Mouse (Mus musculus) macrophage (primary cell): ENCODE data around the gene Bmp2k. TPM values are rescaled to one million over a fixed set of nuclear protein-coding genes. Genes with fewer than 3 reads are reported as not detected.

Experiments
- H3K27ac ChIP-seq: fragments of 350-480 bp; formaldehyde crosslinking; 2 replicates; pipeline ENCODE4 v1.9.0; 2021
- H3K36me3 ChIP-seq: fragments of 350-480 bp; formaldehyde crosslinking; 2 replicates; pipeline ENCODE4 v1.9.0; 2021; ENCODE audit errors: inconsistent target
- H3K4me3 ChIP-seq: fragments of 350-480 bp; formaldehyde crosslinking; 2 replicates; pipeline ENCODE4 v1.9.0; 2021; ENCODE audit errors: inconsistent target
- H3K79me2 ChIP-seq: fragments of 350-480 bp; formaldehyde crosslinking; 2 replicates; pipeline ENCODE4 v1.9.0; 2021; ENCODE audit errors: inconsistent target
- WGBS: methylation state at CpG from one replicate; pipeline ENCODE4 v1.1.7; 2026; ENCODE audit warnings: inconsistent platforms; ENCODE audit not compliant: missing documents; 5-methylcytosine and 5-hydroxymethylcytosine counted together
- polyA plus RNA-seq: library from polyadenylated mRNA; stranded (reverse); fragments of 250-400 nt; gene quantifications from 3 replicates; pipeline ENCODE4 v1.2.4, GENCODE M21; 2018; ENCODE audit warnings: inconsistent platforms

The Bmp2k gene
- polyA plus RNA-seq, 1 experiment from 2014 or later, result 22.1 TPM

DNA sequence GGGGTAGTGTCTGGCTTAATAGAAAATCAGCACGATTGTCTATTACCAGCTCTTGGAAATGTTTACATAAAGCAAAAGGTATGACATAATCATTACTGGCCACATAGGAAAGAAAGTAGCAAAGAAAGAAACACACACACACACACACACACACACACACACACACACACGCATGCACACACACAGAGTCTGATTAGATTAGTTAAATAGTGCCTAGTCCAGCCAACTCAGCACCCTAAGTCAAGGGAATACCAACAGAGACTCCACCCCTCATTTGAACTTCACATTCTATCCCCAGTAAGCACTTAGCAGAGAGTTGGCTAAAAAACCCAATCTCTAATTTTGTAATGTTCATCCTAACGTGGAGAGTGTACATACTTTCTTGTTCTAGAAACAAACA is 15.5 kb upstream of the Bmp2k start:
- Histone ChIP-seq H3K79me2 (no peaks in the 10 kb centered on the region), H3K36me3 (no peaks in the 10 kb centered on the region), H3K27ac (no peak overlapping the region), H3K4me3 (no peak overlapping the region)
- WGBS, result 92% methylated on average over 2 of the region's 3 CpGs

GRCm38 (mm10) chr5:96983142-96983541 is 14.3 kb upstream of the Bmp2k start:
- no peak overlapping the region for H3K27ac ChIP-seq
- 69% methylated on average over 7 of the region's 7 CpGs for WGBS
- H3K79me2 ChIP-seq, result no peaks in the 10 kb centered on the region
- no peaks in the 10 kb centered on the region for H3K36me3 ChIP-seq
- no peak overlapping the region for H3K4me3 ChIP-seq

GRCm38 (mm10) chr5:96986850-96987249 is 10.6 kb upstream of the Bmp2k start:
- WGBS, result 91% methylated on average over 3 of the region's 3 CpGs
- H3K36me3 ChIP-seq, result no peaks in the 10 kb centered on the region
- H3K4me3 ChIP-seq, result no peak overlapping the region
- no peak overlapping the region for H3K27ac ChIP-seq
- no peaks in the 10 kb centered on the region for H3K79me2 ChIP-seq

DNA sequence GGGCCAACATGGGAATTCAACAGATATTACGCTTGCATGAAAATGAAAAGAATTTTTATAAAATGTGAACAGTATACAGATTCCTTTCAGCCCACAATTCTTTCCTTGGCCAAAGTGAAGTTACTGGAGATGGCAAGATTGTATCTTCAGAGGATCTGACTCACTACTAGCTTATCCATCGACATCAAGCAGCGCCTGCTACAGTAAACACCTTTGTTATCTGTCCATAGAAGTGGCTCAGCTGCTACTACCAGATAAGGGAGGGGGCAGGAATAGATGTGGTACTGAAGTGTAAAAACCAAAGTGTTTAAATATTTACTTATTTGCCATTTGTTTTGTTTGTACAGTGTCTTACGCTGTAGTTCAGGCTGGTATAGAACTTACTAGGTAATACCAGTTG is 8.6 kb upstream of the Bmp2k start:
- Histone ChIP-seq H3K36me3 (no peaks in the 10 kb centered on the region), H3K4me3 (no peak overlapping the region), H3K27ac (no peak overlapping the region), H3K79me2 (no peaks in the 10 kb centered on the region)
- 87% methylated on average over 4 of the region's 4 CpGs for WGBS

- H3K79me2 ChIP-seq, result no peaks in the 10 kb centered on the region
- no peak overlapping the region for H3K4me3 ChIP-seq
- no peak overlapping the region for H3K27ac ChIP-seq
- 100% methylated on average over 6 of the region's 6 CpGs for WGBS
- no peaks in the 10 kb centered on the region for H3K36me3 ChIP-seq
Measured at GRCm38 (mm10) chr5:96991156-96991555, 6.3 kb upstream of the Bmp2k start.

DNA sequence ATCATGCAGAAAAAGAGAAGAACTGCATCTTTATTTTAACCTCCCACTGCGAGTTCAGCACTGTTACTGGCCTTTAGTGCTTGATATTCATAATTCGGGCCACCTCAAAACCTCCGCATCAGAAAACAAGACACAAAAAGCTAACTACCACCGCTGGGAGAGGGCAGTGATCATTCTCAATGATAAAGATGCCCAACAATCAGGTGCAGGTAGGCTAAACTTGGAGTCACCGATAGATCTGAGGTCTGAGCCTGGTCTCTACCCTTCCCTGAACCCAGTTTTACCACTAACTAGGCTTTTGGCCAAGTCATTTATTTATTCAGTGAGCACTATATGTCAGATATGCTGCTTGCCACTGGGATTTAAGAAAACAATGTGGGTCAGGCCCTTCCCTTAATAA is 4.8 kb upstream of the Bmp2k start:
- H3K27ac ChIP-seq, result no peak overlapping the region
- 90% methylated on average over 5 of the region's 5 CpGs for WGBS
- H3K36me3 ChIP-seq, result no peaks in the 10 kb centered on the region
- no peaks in the 10 kb centered on the region for H3K79me2 ChIP-seq
- no peak overlapping the region for H3K4me3 ChIP-seq

- no peaks in the 10 kb centered on the region for H3K36me3 ChIP-seq
- H3K4me3 ChIP-seq, result no peak overlapping the region
- WGBS, result 53% methylated on average over 8 of the region's 8 CpGs
- H3K79me2 ChIP-seq, result peaks cover under 1% of the 10 kb centered on the region
- H3K27ac ChIP-seq, result no peak overlapping the region
Measured at GRCm38 (mm10) chr5:96993057-96993456, 4.4 kb upstream of the Bmp2k start.

- H3K4me3 ChIP-seq, result no peak overlapping the region
- H3K79me2 ChIP-seq, result peaks cover 28% of the 10 kb centered on the region
- H3K27ac ChIP-seq, result no peak overlapping the region
- WGBS, result 98% methylated on average over 5 of the region's 5 CpGs
- no peaks in the 10 kb centered on the region for H3K36me3 ChIP-seq
Measured at GRCm38 (mm10) chr5:96995791-96996190, 1.7 kb upstream of the Bmp2k start.

GRCm38 (mm10) chr5:96996401-96997309 is 834 bp upstream of the Bmp2k start:
- H3K4me3 ChIP-seq, result peak overlapping the region; percentile 64
- peaks cover 37% of the 10 kb centered on the region for H3K79me2 ChIP-seq
- no peaks in the 10 kb centered on the region for H3K36me3 ChIP-seq
- H3K27ac ChIP-seq, result peak overlapping the region; percentile 93
- WGBS, result 23% methylated on average over 39 of the region's 39 CpGs

DNA sequence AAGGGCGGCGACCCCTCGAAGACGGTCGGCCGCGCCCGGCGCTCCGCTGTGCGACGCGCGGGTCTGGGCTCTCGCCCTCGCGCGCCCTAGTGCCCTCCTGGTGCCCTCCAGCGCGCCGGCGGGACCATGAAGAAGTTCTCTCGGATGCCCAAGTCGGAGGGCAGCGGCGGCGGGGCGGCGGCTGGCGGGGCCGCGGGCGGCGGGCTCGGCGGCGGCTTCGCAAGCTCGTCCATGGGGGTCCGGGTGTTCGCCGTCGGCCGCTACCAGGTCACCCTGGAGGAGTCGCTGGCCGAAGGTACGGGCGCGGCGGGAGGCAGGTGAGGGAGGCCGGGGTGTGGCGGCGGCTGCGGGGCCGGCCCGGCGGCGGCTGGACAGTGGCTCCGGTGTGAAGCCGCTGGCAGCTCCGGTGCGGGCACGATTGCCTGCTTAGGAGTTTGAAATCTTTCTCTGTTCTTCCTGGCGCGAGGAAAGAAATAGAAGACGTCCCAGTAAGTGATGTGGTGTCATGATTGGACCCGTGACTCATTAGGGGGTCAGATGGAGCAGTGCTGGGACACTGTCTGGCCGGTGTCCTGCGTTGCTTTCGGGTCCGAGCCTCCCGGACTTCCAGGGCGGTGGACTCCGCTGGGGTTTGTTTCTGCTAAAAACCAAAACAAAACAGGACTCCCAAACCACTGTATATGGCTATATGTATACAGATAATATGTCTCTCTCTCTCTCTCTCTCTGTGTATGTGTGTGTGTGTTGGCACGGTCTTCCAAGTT is 495 bp downstream of the Bmp2k start:
- peak overlapping the region; percentile 90 for H3K4me3 ChIP-seq
- H3K36me3 ChIP-seq, result no peaks in the 10 kb centered on the region
- under 1% methylated on average over 65 of the region's 75 CpGs for WGBS
- H3K27ac ChIP-seq, result peak overlapping the region; percentile 63
- H3K79me2 ChIP-seq, result peaks cover 50% of the 10 kb centered on the region

DNA sequence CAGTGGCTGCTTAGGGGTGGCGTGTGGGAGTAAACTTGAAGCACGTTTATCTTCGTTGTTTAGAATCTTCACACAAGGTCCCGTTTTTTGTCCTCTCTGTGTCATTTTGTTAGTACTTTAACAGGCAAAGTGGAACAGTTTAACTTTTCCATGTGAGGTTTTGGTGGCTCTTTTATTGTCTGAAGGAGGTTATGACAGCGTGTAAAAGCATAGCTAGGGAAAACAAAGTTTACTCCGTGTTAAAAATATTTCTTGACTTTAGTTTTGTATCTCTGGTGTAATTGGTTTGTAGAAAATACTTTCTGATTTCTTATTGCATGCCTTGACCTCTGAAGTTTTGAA is 1.0 kb downstream of the Bmp2k start:
- peaks cover 55% of the 10 kb centered on the region for H3K79me2 ChIP-seq
- WGBS, result 0% methylated on average over 6 of the region's 6 CpGs
- peak overlapping the region; percentile 90 for H3K4me3 ChIP-seq
- H3K27ac ChIP-seq, result peak overlapping the region; percentile 63
- no peaks in the 10 kb centered on the region for H3K36me3 ChIP-seq

- 92% methylated on average over 7 of the region's 7 CpGs for WGBS
- H3K4me3 ChIP-seq, result peak overlapping the region; percentile 90; the same call in 1 of the 2 replicates
- H3K79me2 ChIP-seq, result peaks cover 66% of the 10 kb centered on the region
- no peak overlapping the region for H3K27ac ChIP-seq
- no peaks in the 10 kb centered on the region for H3K36me3 ChIP-seq
Measured at GRCm38 (mm10) chr5:96999601-97000000, 2.1 kb downstream of the Bmp2k start.

DNA sequence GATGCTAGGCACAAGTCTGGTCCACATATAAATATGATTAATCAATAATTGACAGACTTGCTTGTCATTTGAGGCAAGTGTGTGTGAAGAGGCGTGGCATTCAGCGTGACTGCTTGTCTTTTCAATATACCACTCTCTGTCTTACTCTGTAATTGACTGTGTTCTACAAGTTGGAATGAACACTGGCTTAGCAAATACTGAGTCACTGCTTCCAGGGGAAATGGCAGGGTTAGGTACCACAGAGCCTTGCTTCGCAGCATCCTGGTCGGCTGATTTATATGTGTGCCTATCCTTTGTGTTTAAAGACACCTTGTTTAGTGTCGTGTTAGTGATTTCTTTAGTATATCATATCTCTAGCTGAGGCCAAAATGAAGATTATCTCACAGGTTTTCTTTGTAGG is 3.0 kb downstream of the Bmp2k start:
- no peak overlapping the region for H3K27ac ChIP-seq
- H3K79me2 ChIP-seq, result peaks cover 75% of the 10 kb centered on the region
- no peaks in the 10 kb centered on the region for H3K36me3 ChIP-seq
- WGBS, result 87% methylated on average over 5 of the region's 5 CpGs
- H3K4me3 ChIP-seq, result no peak overlapping the region

- H3K36me3 ChIP-seq, result no peaks in the 10 kb centered on the region
- H3K4me3 ChIP-seq, result no peak overlapping the region
- 89% methylated on average over 10 of the region's 10 CpGs for WGBS
- no peak overlapping the region for H3K27ac ChIP-seq
- H3K79me2 ChIP-seq, result peaks cover 82% of the 10 kb centered on the region
Measured at GRCm38 (mm10) chr5:97001153-97001552, 3.7 kb downstream of the Bmp2k start.

DNA sequence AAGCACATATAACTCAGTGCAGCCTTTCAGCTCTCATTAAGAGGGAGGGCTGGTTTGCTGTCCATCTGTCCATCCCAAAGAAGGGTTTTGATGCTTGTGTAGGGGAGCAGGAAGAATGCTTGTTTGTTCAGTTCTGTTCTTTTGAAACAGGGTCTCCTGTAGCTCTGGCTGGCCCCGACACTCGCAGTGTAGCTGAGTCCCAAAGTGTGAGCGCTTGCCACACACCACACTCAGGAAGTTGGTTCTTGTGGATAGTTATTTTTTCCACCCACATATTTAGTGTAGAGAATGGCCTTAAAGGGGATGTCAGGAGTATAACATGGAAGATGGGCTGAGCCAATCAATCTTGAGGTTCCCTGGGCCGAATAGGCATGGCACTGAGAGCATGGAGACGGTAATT is 4.1 kb downstream of the Bmp2k start:
- 67% methylated on average over 5 of the region's 5 CpGs for WGBS
- Histone ChIP-seq H3K27ac (0 out of 2 replicates have a peak overlapping the region, but pooled peaks have one; percentile 8), H3K79me2 (peaks cover 86% of the 10 kb centered on the region), H3K36me3 (no peaks in the 10 kb centered on the region), H3K4me3 (no peak overlapping the region)
